Mouse (Mus musculus) C2C12 (cell line): ENCODE measurements around the gene Pcnx.
"Not testable (repeated sequence)": the region's sequence is repeated elsewhere in the genome, so short reads cannot be mapped to it uniquely, and the experiment has no call there.

ENCODE experiments used
- CEBPB ChIP-seq: IDR thresholded peaks from one replicate; pipeline ENCODE4 v1.6.1; 2011; ENCODE audit warnings: low read depth, mild to moderate bottlenecking, control low read depth, moderate library complexity
- CTCF ChIP-seq: IDR thresholded peaks from one replicate; pipeline ENCODE4 v1.5.1; 2011; ENCODE audit not compliant: control insufficient read depth, insufficient read depth, insufficient read length
- FOSL1 ChIP-seq: IDR thresholded peaks from one replicate; pipeline ENCODE4 v1.8.0; 2011; ENCODE audit warnings: mild to moderate bottlenecking, low read length; ENCODE audit not compliant: poor library complexity, insufficient read depth, severe bottlenecking
- MAX ChIP-seq: IDR thresholded peaks from one replicate; pipeline ENCODE4 v1.6.1; 2011; ENCODE audit warnings: mild to moderate bottlenecking, control low read depth
- MYOG ChIP-seq: IDR thresholded peaks from one replicate; pipeline ENCODE4 v1.6.1; 2011; ENCODE audit not compliant: control insufficient read depth, insufficient read length; ENCODE audit errors: extremely low read depth
- USF1 ChIP-seq: IDR thresholded peaks from one replicate; pipeline ENCODE4 v1.6.1; 2011; ENCODE audit warnings: low read depth, mild to moderate bottlenecking, control low read depth, moderate library complexity

GRCm38 (mm10) chr12:82025901-82026633, 166.2 kb downstream of the Pcnx start:
- not testable (repeated sequence) for TF ChIP-seq CTCF, MYOG, USF1, FOSL1, MAX, CEBPB
